10 mouse cellular contexts compared by ENCODE assay signal in genomic region chr3:32537556-32537955, GRCm38 (mm10). TPM values are rescaled to one million over a fixed set of nuclear protein-coding genes. Genes with fewer than 3 reads are reported as not detected.
DNase-seq lines count a peak whose midpoint lies in the region; ATAC-seq lines count a peak whose summit lies in the region.
"Had no signal": no experiment of that assay in that cellular context is flagged by ENCODE, and none has a peak within 500 bp of the region (broad histone marks: within the 10 kb centered on the region; RNA-seq: fewer than 3 reads in every experiment).

No protein-coding gene starts in this region.

- WGBS in heart, embryonic 10.5 days = 88% methylated on average over 1 of the region's 1 CpGs

- no peaks in the 10 kb centered on the region for H3K27me3 ChIP-seq in heart, embryonic 10.5 days (ENCODE audit: insufficient read depth, poor library complexity, severe bottlenecking)
- H3K27me3 ChIP-seq: limb, embryonic 13.5 days had no signal

- DNase-seq in heart, adult 11 months = peak; percentile 98
- DNase-seq in heart, embryonic 10.5 days (ENCODE audit: low spot score) = no peak
- DNase-seq in heart, adult 9 months (ENCODE audit: low spot score in 2 of 2) = peak; percentile 84 to 90
- DNase-seq in layer of hippocampus, postnatal 36 days = peak; percentile 36 to 48
- DNase-seq in right cerebral cortex, adult 2 months (ENCODE audit: low spot score in 2 of 2) = peak; percentile 29 to 52
- no peak for DNase-seq in neural tube, embryonic 10.5 days (ENCODE audit: extremely low spot score, low spot score)

- H3K9me3 ChIP-seq in heart, embryonic 10.5 days = no peaks in the 10 kb centered on the region
- H3K9me3 ChIP-seq: limb, embryonic 13.5 days had no signal

- H3K36me3 ChIP-seq in heart, embryonic 10.5 days = peaks cover 86% of the 10 kb centered on the region

- no peak overlapping the region for H3K4me3 ChIP-seq in heart, embryonic 10.5 days
- H3K4me3 ChIP-seq in brown adipose tissue, adult 24 weeks (ENCODE audit: insufficient read depth, low read depth, low read length) = no peak overlapping the region
- H3K4me3 ChIP-seq: limb, embryonic 13.5 days had no signal

- H3K4me1 ChIP-seq in heart, embryonic 10.5 days = no peaks in the 10 kb centered on the region
- peaks cover 6% of the 10 kb centered on the region; the same call in 1 of the 2 replicates for H3K4me1 ChIP-seq in brown adipose tissue, adult 24 weeks (ENCODE audit: control insufficient read depth, insufficient read depth, insufficient read length, low read length)
- H3K4me1 ChIP-seq: limb, embryonic 13.5 days had no signal

- H3K27ac ChIP-seq in heart, embryonic 10.5 days = no peak overlapping the region
- peak overlapping the region; percentile 21; the same call in 1 of the 2 replicates for H3K27ac ChIP-seq in brown adipose tissue, adult 24 weeks (replicated peaks; ENCODE audit: low read depth, low read length)
- H3K27ac ChIP-seq: limb, embryonic 13.5 days had no signal

- no peak for ATAC-seq in megakaryocyte-erythroid progenitor cell, adult 5-6 weeks (replicated peaks; ENCODE audit: low FRiP score, low TSS enrichment, poor library complexity, severe bottlenecking)

RNA-seq across cellular contexts. Expression of gene Mfn1, which starts 8.3 kb away (rescaled TPM):
- polyA plus RNA-seq in heart, embryonic 10.5 days (2016; fragmentation: Nextera tagmentation; extraction: Ambion mirVana) = 45.6 and 65.3 TPM in 2 replicates
- polyA plus RNA-seq in brown adipose tissue, adult 24 weeks (2012; ENCODE audit: insufficient read depth, insufficient read length, missing spikeins) = 56.6 and 59.9 TPM in 2 replicates
- 10 to 100 TPM; 85.1 to 98.9 TPM for total RNA-seq in layer of hippocampus, postnatal 36 days (2021)
- 35.6 and 84.0 TPM in 2 replicates for total RNA-seq in megakaryocyte-erythroid progenitor cell, adult 5-6 weeks (2014; fragmentation: Nextera tagmentation)
- 55.0 and 79.6 TPM in 2 replicates for total RNA-seq in megakaryocyte-erythroid progenitor cell, adult 5-6 weeks (2017)

RNA-seq across cellular contexts. Expression of gene Zfp639, which starts 27.5 kb away (rescaled TPM):
- polyA plus RNA-seq in heart, embryonic 10.5 days (2016; fragmentation: Nextera tagmentation; extraction: Ambion mirVana) = 31.4 and 40.2 TPM in 2 replicates
- 26.8 and 28.5 TPM in 2 replicates for polyA plus RNA-seq in brown adipose tissue, adult 24 weeks (2012; ENCODE audit: insufficient read depth, insufficient read length, missing spikeins)
- total RNA-seq in layer of hippocampus, postnatal 36 days (2021) = 10 to 100 TPM; 36.4 to 42.9 TPM
- 90.2 and 120 TPM in 2 replicates for total RNA-seq in megakaryocyte-erythroid progenitor cell, adult 5-6 weeks (2014; fragmentation: Nextera tagmentation)
- total RNA-seq in megakaryocyte-erythroid progenitor cell, adult 5-6 weeks (2017) = 76.0 and 95.7 TPM in 2 replicates

RNA-seq across cellular contexts. Expression of gene Kcnmb3, which starts 45.5 kb away (rescaled TPM):
- not detected in 2 replicates for polyA plus RNA-seq in heart, embryonic 10.5 days (2016; fragmentation: Nextera tagmentation; extraction: Ambion mirVana)
- not detected in 2 replicates for polyA plus RNA-seq in brown adipose tissue, adult 24 weeks (2012; ENCODE audit: insufficient read depth, insufficient read length, missing spikeins)
- total RNA-seq in layer of hippocampus, postnatal 36 days (2021) = under 1 TPM; 0.43 to 0.92 TPM
- not detected in 2 replicates for total RNA-seq in megakaryocyte-erythroid progenitor cell, adult 5-6 weeks (2014; fragmentation: Nextera tagmentation)
- total RNA-seq in megakaryocyte-erythroid progenitor cell, adult 5-6 weeks (2017) = not detected in 2 replicates
- total RNA-seq: common myeloid progenitor, adult 5-6 weeks had no signal

Comparison
In these comparisons a context has a peak if more than half of its experiments do, and no peak if none do; other contexts are left out.
1. DNase-seq: peak in heart, adult 11 months (single experiment), heart, adult 9 months (2 of 2), layer of hippocampus, postnatal 36 days (2 of 2) and right cerebral cortex, adult 2 months (2 of 2); none in heart, embryonic 10.5 days (single experiment) and neural tube, embryonic 10.5 days (single experiment).